Mouse (Mus musculus): Measurements from ENCODE around the gene Zg16. TPM values are rescaled to one million over a fixed set of nuclear protein-coding genes. Genes with fewer than 3 reads are reported as not detected.
A peak's percentile ranks its signal among the peaks of the same experiment; 100 is the strongest.

Zg16 gene
- polyA plus RNA-seq, 1 experiment from 2014 or later = 7.6 TPM

DNA sequence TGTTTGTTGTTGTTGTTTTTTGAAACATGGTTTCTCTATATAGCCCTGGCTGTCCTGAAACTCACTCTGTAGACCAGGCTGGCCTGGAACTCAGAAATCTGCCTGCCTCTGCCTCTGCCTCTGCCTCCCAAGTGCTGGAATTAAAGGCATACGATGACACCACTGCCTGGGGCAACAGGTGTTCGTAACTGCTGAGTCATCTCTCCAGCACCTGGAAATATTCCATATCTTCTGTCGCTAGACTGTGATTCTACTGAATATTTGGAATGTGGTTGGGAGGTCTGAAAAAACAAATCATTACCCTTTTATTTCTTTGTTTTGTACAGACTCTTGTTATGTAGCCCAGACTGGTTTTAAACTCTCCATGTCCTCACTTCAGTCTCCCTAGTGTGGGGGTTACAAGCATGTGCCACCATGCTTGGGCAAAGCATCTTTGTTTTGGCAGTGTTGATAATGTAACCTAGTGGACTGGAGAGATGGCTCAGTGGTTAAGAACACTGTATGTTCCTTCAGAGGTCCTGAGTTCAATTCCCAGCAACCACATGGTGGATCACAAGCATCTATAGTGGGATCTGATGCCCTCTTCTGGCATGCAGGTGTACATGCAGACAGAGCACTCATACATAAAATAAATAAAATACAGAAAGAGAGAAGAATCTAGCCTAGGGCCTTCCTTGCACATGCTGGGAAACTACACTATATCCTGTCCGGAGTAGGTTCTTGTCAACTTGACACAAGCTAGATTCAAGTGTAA lies 82.8 kb downstream of the Zg16 start:
- WGBS = 79% methylated on average over 4 of the region's 4 CpGs
- no peak overlapping the region for H3K9ac ChIP-seq
- no peak overlapping the region for H3K4me3 ChIP-seq (replicated peaks)
- no peak overlapping the region for H3K27ac ChIP-seq
- no peak for ATAC-seq
- no peaks in the 10 kb centered on the region for H3K9me3 ChIP-seq
- H3K36me3 ChIP-seq = no peaks in the 10 kb centered on the region
- peaks cover 20% of the 10 kb centered on the region for H3K4me1 ChIP-seq (replicated peaks)
- H3K4me2 ChIP-seq (replicated peaks) = no peak overlapping the region
- H3K27me3 ChIP-seq (replicated peaks) = no peaks in the 10 kb centered on the region

DNA sequence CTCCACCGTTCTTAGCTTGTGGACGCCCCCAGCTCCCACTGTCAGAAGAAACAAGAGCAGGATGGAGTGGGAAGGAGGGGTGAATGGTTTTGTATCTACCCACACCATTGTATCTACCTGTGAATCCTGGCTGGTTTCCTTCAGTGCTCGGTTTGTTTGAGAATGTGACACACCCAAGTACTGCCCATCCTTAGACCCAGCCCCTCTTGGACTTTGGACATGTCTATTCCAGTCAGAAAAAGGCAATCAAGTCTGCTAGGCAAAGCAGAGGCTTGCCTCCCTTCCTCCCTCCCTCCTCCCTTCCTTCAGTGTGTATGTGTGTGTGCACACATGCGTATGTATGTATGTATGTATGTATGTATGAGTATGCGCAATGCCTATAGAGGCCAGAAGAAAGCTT lies 83.5 kb downstream of the Zg16 start:
- no peaks in the 10 kb centered on the region for H3K36me3 ChIP-seq
- H3K27me3 ChIP-seq (replicated peaks) = no peaks in the 10 kb centered on the region
- 75% methylated on average over 5 of the region's 5 CpGs for WGBS
- no peak overlapping the region for H3K4me3 ChIP-seq (replicated peaks)
- peaks cover 14% of the 10 kb centered on the region for H3K4me1 ChIP-seq (replicated peaks)
- 0 out of 2 replicates have a peak overlapping the region, but pooled peaks have one; percentile 56 for H3K27ac ChIP-seq
- H3K9ac ChIP-seq = no peak overlapping the region
- H3K9me3 ChIP-seq = no peaks in the 10 kb centered on the region
- H3K4me2 ChIP-seq (replicated peaks) = peak overlapping the region; percentile 41
- ATAC-seq = peak; percentile 84

Other genes starting within 250 kb of the Zg16 start
- gene Doc2a, start 239.9 kb downstream of the Zg16 start, polyA plus RNA-seq (2015; fragmentation: Nextera tagmentation; extraction: Ambion mirVana) = 0.75 and 1.0 TPM in 2 replicates
- 23.2 and 25.1 TPM in 2 replicates for gene Hirip3, start 225.4 kb downstream of the Zg16 start, polyA plus RNA-seq (2015; fragmentation: Nextera tagmentation; extraction: Ambion mirVana)
- gene Ino80e, start 225.0 kb downstream of the Zg16 start, polyA plus RNA-seq (2015; fragmentation: Nextera tagmentation; extraction: Ambion mirVana) = 59.1 and 65.9 TPM in 2 replicates
- gene Taok2, start 202.6 kb downstream of the Zg16 start, polyA plus RNA-seq (2015; fragmentation: Nextera tagmentation; extraction: Ambion mirVana) = 30.8 and 31.9 TPM in 2 replicates
- 27.8 and 33.3 TPM in 2 replicates for gene Tmem219, start 164.4 kb downstream of the Zg16 start, polyA plus RNA-seq (2015; fragmentation: Nextera tagmentation; extraction: Ambion mirVana)
- gene Kctd13, start 158.4 kb downstream of the Zg16 start, polyA plus RNA-seq (2015; fragmentation: Nextera tagmentation; extraction: Ambion mirVana) = 13.6 and 13.9 TPM in 2 replicates
- gene Asphd1, start 137.7 kb downstream of the Zg16 start, polyA plus RNA-seq (2015; fragmentation: Nextera tagmentation; extraction: Ambion mirVana) = 0.32 and 0.46 TPM in 2 replicates
- gene Sez6l2, start 136.8 kb downstream of the Zg16 start, polyA plus RNA-seq (2015; fragmentation: Nextera tagmentation; extraction: Ambion mirVana) = 2.4 and 2.9 TPM in 2 replicates
- 123 and 136 TPM in 2 replicates for gene Cdipt, start 111.4 kb downstream of the Zg16 start, polyA plus RNA-seq (2015; fragmentation: Nextera tagmentation; extraction: Ambion mirVana)
- gene Cdiptos, start 111.2 kb downstream of the Zg16 start, polyA plus RNA-seq (2015; fragmentation: Nextera tagmentation; extraction: Ambion mirVana) = 0.98 and 2.3 TPM in 2 replicates
- 58.3 and 59.2 TPM in 2 replicates for gene Mvp, start 72.7 kb downstream of the Zg16 start, polyA plus RNA-seq (2015; fragmentation: Nextera tagmentation; extraction: Ambion mirVana)
- 0.43 and 1.5 TPM in 2 replicates for gene Pagr1b, start 70.8 kb downstream of the Zg16 start, polyA plus RNA-seq (2015; fragmentation: Nextera tagmentation; extraction: Ambion mirVana)
- gene Pagr1a, start 70.0 kb downstream of the Zg16 start, polyA plus RNA-seq (2015; fragmentation: Nextera tagmentation; extraction: Ambion mirVana) = 48.4 and 52.6 TPM in 2 replicates
- gene Gm42742, start 66.2 kb downstream of the Zg16 start, polyA plus RNA-seq (2015; fragmentation: Nextera tagmentation; extraction: Ambion mirVana) = 41.5 and 51.1 TPM in 2 replicates
- 4.3 and 5.0 TPM in 2 replicates for gene Prrt2, start 66.1 kb downstream of the Zg16 start, polyA plus RNA-seq (2015; fragmentation: Nextera tagmentation; extraction: Ambion mirVana)
- gene Maz, start 60.3 kb downstream of the Zg16 start, polyA plus RNA-seq (2015; fragmentation: Nextera tagmentation; extraction: Ambion mirVana) = 66.6 and 68.8 TPM in 2 replicates
- gene Kif22, start 44.9 kb downstream of the Zg16 start, polyA plus RNA-seq (2015; fragmentation: Nextera tagmentation; extraction: Ambion mirVana) = 101 and 107 TPM in 2 replicates
- gene AI467606, start 4.0 kb upstream of the Zg16 start, polyA plus RNA-seq (2015; fragmentation: Nextera tagmentation; extraction: Ambion mirVana) = 4.4 TPM in 2 replicates
- gene Qprt, start 34.9 kb upstream of the Zg16 start, polyA plus RNA-seq (2015; fragmentation: Nextera tagmentation; extraction: Ambion mirVana) = 5.3 and 6.1 TPM in 2 replicates
- 0.18 and 0.36 TPM in 2 replicates for gene Spn, start 50.5 kb upstream of the Zg16 start, polyA plus RNA-seq (2015; fragmentation: Nextera tagmentation; extraction: Ambion mirVana)
- 43.4 and 46.7 TPM in 2 replicates for gene Cd2bp2, start 108.7 kb upstream of the Zg16 start, polyA plus RNA-seq (2015; fragmentation: Nextera tagmentation; extraction: Ambion mirVana)
- 23.2 and 23.6 TPM in 2 replicates for gene Tbc1d10b, start 121.1 kb upstream of the Zg16 start, polyA plus RNA-seq (2015; fragmentation: Nextera tagmentation; extraction: Ambion mirVana)
- 15.4 and 21.1 TPM in 2 replicates for gene Mylpf, start 121.6 kb upstream of the Zg16 start, polyA plus RNA-seq (2015; fragmentation: Nextera tagmentation; extraction: Ambion mirVana)
- 24.7 and 27.5 TPM in 2 replicates for gene Zfp553, start 145.7 kb upstream of the Zg16 start, polyA plus RNA-seq (2015; fragmentation: Nextera tagmentation; extraction: Ambion mirVana)
- gene Sept1, start 145.8 kb upstream of the Zg16 start, polyA plus RNA-seq (2015; fragmentation: Nextera tagmentation; extraction: Ambion mirVana) = 13.8 and 16.0 TPM in 2 replicates
- gene Zfp771, start 156.9 kb upstream of the Zg16 start, polyA plus RNA-seq (2015; fragmentation: Nextera tagmentation; extraction: Ambion mirVana) = 41.0 and 44.5 TPM in 2 replicates
- 216 and 219 TPM in 2 replicates for gene Dctpp1, start 173.4 kb upstream of the Zg16 start, polyA plus RNA-seq (2015; fragmentation: Nextera tagmentation; extraction: Ambion mirVana)
- gene Sephs2, start 186.7 kb upstream of the Zg16 start, polyA plus RNA-seq (2015; fragmentation: Nextera tagmentation; extraction: Ambion mirVana) = 205 and 233 TPM in 2 replicates
- 2.0 and 2.5 TPM in 2 replicates for gene Itgal, start 208.9 kb upstream of the Zg16 start, polyA plus RNA-seq (2015; fragmentation: Nextera tagmentation; extraction: Ambion mirVana)